Mouse (Mus musculus) kidney, adult 2 months (tissue): ENCODE results near the gene Lactb.

Experiments used
- CTCF ChIP-seq: fragments of 200-500 bp; conservative IDR thresholded peaks from 2 replicates; pipeline ENCODE4 v1.5.1; 2011; ENCODE audit warnings: low read depth, mild to moderate bottlenecking, control low read depth, low read length, moderate library complexity, mixed read lengths; ENCODE audit not compliant: insufficient read depth, insufficient read length
- POLR2A ChIP-seq: fragments of 200-500 bp; IDR thresholded peaks from one replicate; pipeline ENCODE4 v1.6.1; 2011; ENCODE audit warnings: low read depth, low read length, control low read depth

DNA sequence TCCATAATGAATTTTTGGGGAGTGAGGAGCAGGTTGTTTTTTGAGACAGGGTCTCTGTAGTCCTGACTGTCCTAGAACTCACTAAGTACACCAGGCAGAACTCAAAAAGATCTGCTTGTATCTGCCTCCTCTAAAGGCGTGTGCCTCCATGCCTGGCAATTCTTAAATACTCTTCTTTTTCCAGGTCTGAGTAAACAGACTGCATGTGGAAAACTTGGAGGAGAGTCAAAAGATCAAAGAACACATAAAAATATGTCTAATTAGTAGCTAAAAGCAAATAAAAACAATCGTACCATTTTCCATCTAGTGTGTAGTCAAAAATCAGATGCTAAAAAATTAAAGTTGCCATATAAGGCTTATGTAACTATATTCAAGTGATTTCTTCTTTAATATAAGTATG is 22.4 kb downstream of the Lactb start:
- no peak for TF ChIP-seq CTCF
- TF ChIP-seq POLR2A, result no peak
